ENCODE assay signal across 7 mouse cellular contexts in the genomic region with DNA sequence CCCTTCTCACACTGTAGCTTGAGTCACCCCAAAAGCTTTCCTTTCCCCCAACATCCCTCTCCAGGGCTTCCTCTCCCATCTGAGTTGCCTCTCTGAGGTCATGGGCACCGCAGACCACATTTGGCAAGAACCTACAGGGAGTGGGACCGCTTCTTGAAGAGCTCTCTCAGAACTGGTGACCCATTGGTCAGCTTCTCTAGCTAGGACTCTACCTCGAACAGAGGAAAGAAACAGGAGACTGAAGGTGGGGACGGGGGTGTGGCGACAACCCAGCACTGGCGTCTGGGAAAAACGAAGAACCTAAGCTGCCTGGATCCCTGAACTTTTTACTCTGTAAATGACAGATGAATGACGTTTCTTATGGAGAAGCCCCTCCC. TPM values are rescaled to one million over a fixed set of nuclear protein-coding genes. Genes with fewer than 3 reads are reported as not detected.
DNase-seq lines count a peak whose midpoint lies in the region; ATAC-seq lines count a peak whose summit lies in the region.

No protein-coding gene starts in this region.

- H3K27ac ChIP-seq in forebrain, embryonic 15.5 days (replicated peaks) = no peak overlapping the region
- H3K27ac ChIP-seq in liver, embryonic 15.5 days (replicated peaks) = peak overlapping the region; percentile 67; the same call in 1 of the 2 replicates

- 10% methylated on average over 8 of the region's 8 CpGs for WGBS in forebrain, embryonic 15.5 days
- WGBS in liver, embryonic 15.5 days (ENCODE audit: insufficient replicate concordance) = 23% methylated on average over 8 of the region's 8 CpGs

- H3K27me3 ChIP-seq in forebrain, embryonic 15.5 days = no peaks in the 10 kb centered on the region
- H3K27me3 ChIP-seq in liver, embryonic 15.5 days = peaks cover 8% of the 10 kb centered on the region; the same call in 1 of the 2 replicates

- no peaks in the 10 kb centered on the region for H3K9me3 ChIP-seq in forebrain, embryonic 15.5 days
- no peaks in the 10 kb centered on the region for H3K9me3 ChIP-seq in liver, embryonic 15.5 days (replicated peaks)

- H3K9ac ChIP-seq in forebrain, embryonic 15.5 days (replicated peaks) = 0 out of 2 replicates have a peak overlapping the region, but pooled peaks have one; percentile 35
- H3K9ac ChIP-seq in liver, embryonic 15.5 days = 0 out of 2 replicates have a peak overlapping the region, but pooled peaks have one; percentile 12

- H3K4me2 ChIP-seq in forebrain, embryonic 15.5 days (replicated peaks) = peak overlapping the region; percentile 54
- peak overlapping the region; percentile 64 for H3K4me2 ChIP-seq in liver, embryonic 15.5 days

- ATAC-seq in forebrain, embryonic 15.5 days (replicated peaks) = no peak
- peak; percentile 13; the same call in 1 of the 2 replicates for ATAC-seq in liver, embryonic 15.5 days (ENCODE audit: insufficient read depth)

- DNase-seq in urinary bladder, adult 2 months (ENCODE audit: low spot score) = peak; percentile 30
- DNase-seq in urinary bladder, postnatal 4 days (ENCODE audit: low spot score in 2 of 2) = no peak
- DNase-seq in thymus, postnatal 14 days = no peak
- no peak for DNase-seq in gastrocnemius, postnatal 4 days (ENCODE audit: low spot score in 2 of 2)
- DNase-seq in frontal cortex, postnatal 36 days (ENCODE audit: low spot score in 2 of 2) = no peak

- no peaks in the 10 kb centered on the region for H3K36me3 ChIP-seq in forebrain, embryonic 15.5 days
- no peaks in the 10 kb centered on the region for H3K36me3 ChIP-seq in liver, embryonic 15.5 days (replicated peaks)

- H3K4me3 ChIP-seq in forebrain, embryonic 15.5 days = no peak overlapping the region; the same call in 1 of the 2 replicates
- peak overlapping the region; percentile 41 for H3K4me3 ChIP-seq in liver, embryonic 15.5 days (replicated peaks)

- peaks cover 15% of the 10 kb centered on the region for H3K4me1 ChIP-seq in forebrain, embryonic 15.5 days
- peaks cover 21% of the 10 kb centered on the region for H3K4me1 ChIP-seq in liver, embryonic 15.5 days (replicated peaks)

RNA-seq across cellular contexts. Expression of a gene that starts 51.8 kb away (rescaled TPM):
- 21.2 and 23.8 TPM in 2 replicates for polyA plus RNA-seq in urinary bladder, adult 2 months (2012; rRNA removed)
- 113 and 118 TPM in 2 replicates for polyA plus RNA-seq in forebrain, embryonic 15.5 days (2015; fragmentation: Nextera tagmentation; extraction: Ambion mirVana)
- polyA plus RNA-seq in liver, embryonic 15.5 days (2015; fragmentation: Nextera tagmentation; extraction: Ambion mirVana) = 46.3 and 48.6 TPM in 2 replicates
- 10 to 100 TPM; 25.7 to 26.7 TPM for total RNA-seq in gastrocnemius, postnatal 4 days (2021)

RNA-seq across cellular contexts. Expression of a gene that starts 58.2 kb away (rescaled TPM):
- 10.6 and 16.1 TPM in 2 replicates for polyA plus RNA-seq in urinary bladder, adult 2 months (2012; rRNA removed)
- 0.45 and 0.47 TPM in 2 replicates for polyA plus RNA-seq in forebrain, embryonic 15.5 days (2015; fragmentation: Nextera tagmentation; extraction: Ambion mirVana)
- 0.69 and 0.83 TPM in 2 replicates for polyA plus RNA-seq in liver, embryonic 15.5 days (2015; fragmentation: Nextera tagmentation; extraction: Ambion mirVana)
- total RNA-seq in gastrocnemius, postnatal 4 days (2021) = 1 to 10 TPM; 2.1 to 2.2 TPM
